Mouse (Mus musculus): ENCODE measurements around the gene Rrp9.

Rrp9 gene

GRCm38 (mm10) chr9:106475663-106476001, at the start of gene Rrp9:
TSS of gene Rrp9 (plus strand) at chr9:106475963.
- TF ChIP-seq GATA4 (IDR thresholded peaks at IDR 0.05; ENCODE audit: insufficient replicate concordance, low read length): no peak

- no peak for TF ChIP-seq GATA4 (IDR thresholded peaks at IDR 0.05; ENCODE audit: insufficient replicate concordance, low read length)
Measured at GRCm38 (mm10) chr9:106428719-106429220, 47.0 kb upstream of the Rrp9 start.

- TF ChIP-seq GATA4 (IDR thresholded peaks at IDR 0.05; ENCODE audit: insufficient replicate concordance, low read length): peak; percentile 16; the same call in 1 of the 2 replicates
Measured at GRCm38 (mm10) chr9:106429221-106430014, 46.3 kb upstream of the Rrp9 start, which contains the start of gene Rpl29. TSS of gene Rpl29 (plus strand) at chr9:106429454.

GRCm38 (mm10) chr9:106430015-106430264, 45.8 kb upstream of the Rrp9 start:
- no peak for TF ChIP-seq GATA4 (IDR thresholded peaks at IDR 0.05; ENCODE audit: insufficient replicate concordance, low read length)

- no peak for TF ChIP-seq GATA4 (IDR thresholded peaks at IDR 0.05; ENCODE audit: insufficient replicate concordance, low read length)
Measured at GRCm38 (mm10) chr9:106433389-106433788, 42.4 kb upstream of the Rrp9 start.

- TF ChIP-seq GATA4 (IDR thresholded peaks at IDR 0.05; ENCODE audit: insufficient replicate concordance, low read length): no peak
Measured at GRCm38 (mm10) chr9:106436566-106436965, 39.2 kb upstream of the Rrp9 start.

GRCm38 (mm10) chr9:106442680-106443079, 33.1 kb upstream of the Rrp9 start:
- no peak for TF ChIP-seq GATA4 (IDR thresholded peaks at IDR 0.05; ENCODE audit: insufficient replicate concordance, low read length)

GRCm38 (mm10) chr9:106444836-106445235, 30.9 kb upstream of the Rrp9 start:
- TF ChIP-seq GATA4 (IDR thresholded peaks at IDR 0.05; ENCODE audit: insufficient replicate concordance, low read length): no peak

GRCm38 (mm10) chr9:106447348-106447747, 28.4 kb upstream of the Rrp9 start, which contains the start of the genes Abhd14b and Abhd14a:
TSS of gene Abhd14b (plus strand) at chr9:106447459.
TSS of gene Abhd14a (minus strand) at chr9:106447678.
- peak; percentile 8; the same call in 1 of the 2 replicates for TF ChIP-seq GATA4 (IDR thresholded peaks at IDR 0.05; ENCODE audit: insufficient replicate concordance, low read length)

- no peak for TF ChIP-seq GATA4 (IDR thresholded peaks at IDR 0.05; ENCODE audit: insufficient replicate concordance, low read length)
Measured at GRCm38 (mm10) chr9:106447951-106448350, 27.8 kb upstream of the Rrp9 start.

- TF ChIP-seq GATA4 (IDR thresholded peaks at IDR 0.05; ENCODE audit: insufficient replicate concordance, low read length): no peak; the same call in 1 of the 2 replicates
Measured at GRCm38 (mm10) chr9:106448498-106449031, 27.2 kb upstream of the Rrp9 start.

- no peak for TF ChIP-seq GATA4 (IDR thresholded peaks at IDR 0.05; ENCODE audit: insufficient replicate concordance, low read length)
Measured at GRCm38 (mm10) chr9:106449947-106450346, 25.8 kb upstream of the Rrp9 start.

- peak; percentile 27; the same call in 1 of the 2 replicates for TF ChIP-seq GATA4 (IDR thresholded peaks at IDR 0.05; ENCODE audit: insufficient replicate concordance, low read length)
Measured at GRCm38 (mm10) chr9:106450661-106451060, 25.1 kb upstream of the Rrp9 start.

GRCm38 (mm10) chr9:106451298-106451697, 24.5 kb upstream of the Rrp9 start:
- no peak for TF ChIP-seq GATA4 (IDR thresholded peaks at IDR 0.05; ENCODE audit: insufficient replicate concordance, low read length)

- TF ChIP-seq GATA4 (IDR thresholded peaks at IDR 0.05; ENCODE audit: insufficient replicate concordance, low read length): no peak
Measured at GRCm38 (mm10) chr9:106451899-106452298, 23.9 kb upstream of the Rrp9 start.

GRCm38 (mm10) chr9:106452351-106452750, 23.4 kb upstream of the Rrp9 start:
- no peak for TF ChIP-seq GATA4 (IDR thresholded peaks at IDR 0.05; ENCODE audit: insufficient replicate concordance, low read length)

Measured in liver, adult (tissue).